Mouse (Mus musculus) gastrocnemius, adult 2 months (tissue): ENCODE data around the gene Agpat1. TPM values are rescaled to one million over a fixed set of nuclear protein-coding genes. Genes with fewer than 3 reads are reported as not detected.

ENCODE experiments used
- DNase-seq: peaks from one replicate; pipeline ENCODE4 v3.0.0; 2022
- H3K27ac ChIP-seq: fragments of 200-600 bp; 2 replicates; pipeline ENCODE4 v1.8.1; 2022; ENCODE audit warnings: mild to moderate bottlenecking
- H3K4me3 ChIP-seq: fragments of 200-600 bp; 2 replicates; pipeline ENCODE4 v1.8.1; 2022; ENCODE audit warnings: mild to moderate bottlenecking, moderate library complexity
- CTCF ChIP-seq: fragments of 200-600 bp; IDR thresholded peaks from 2 replicates; pipeline ENCODE4 v1.8.1; 2022; ENCODE audit warnings: antibody characterized with exemption, mild to moderate bottlenecking, moderate library complexity
- intact Hi-C: fragments of 180-260 bp; cut with DNase I; formaldehyde crosslinking; loops from one replicate; pipeline ENCODE4 v1.15.1; 2025
- total RNA-seq, 2 experiments: library from RNA; stranded (reverse); gene quantifications; 2 replicates each; pipeline ENCODE4 v1.2.3; 2021

The Agpat1 gene
- total RNA-seq, 2 experiments from 2014 or later = 75.6 to 75.7 TPM

- H3K27ac ChIP-seq = peak overlapping the region; percentile 91
- peak; percentile 45 for DNase-seq
- TF ChIP-seq CTCF = no peak
These were observed 41.9 kb downstream of the Agpat1 start for GRCm38 (mm10) chr17:34645831-34646511.

GRCm38 (mm10) chr17:34646906-34647787 lies 43.1 kb downstream of the Agpat1 start, which contains the start of gene Atf6b:
Gene Atf6b (plus strand): TSS chr17:34647146.
- H3K4me3 ChIP-seq = peak within 1 kb of the TSS; percentile 94
- H3K27ac ChIP-seq = peak within 1 kb of the TSS; percentile 92
- TF ChIP-seq CTCF = no peak
- intact Hi-C loops = loop anchor here (10.0 kb wide), 1 partner anchor 188 kb away; the partner anchor contains the start of genes Dxo and Stk19
- DNase-seq = peak; percentile 98

More at GRCm38 (mm10) chr17:34645831-34646511, 41.9 kb downstream of the Agpat1 start:
- intact Hi-C loops = loop anchor here (10.0 kb wide), 1 partner anchor 189 kb away; the partner anchor contains the start of genes Dxo and Stk19
- peak overlapping the region; percentile 94 for H3K4me3 ChIP-seq

- no peak for TF ChIP-seq CTCF
- intact Hi-C loops = loop anchor here (10.0 kb wide), 1 partner anchor 186 kb away; the partner anchor contains the start of genes Dxo and Stk19
- H3K27ac ChIP-seq = no peak overlapping the region
- H3K4me3 ChIP-seq = peak overlapping the region; percentile 94
- DNase-seq = peak; percentile 16
These were observed 44.3 kb downstream of the Agpat1 start for GRCm38 (mm10) chr17:34648141-34648890.

GRCm38 (mm10) chr17:34649106-34649864 lies 45.2 kb downstream of the Agpat1 start:
- no peak for TF ChIP-seq CTCF
- DNase-seq = no peak
- no peak overlapping the region for H3K27ac ChIP-seq
- H3K4me3 ChIP-seq = no peak overlapping the region
- intact Hi-C loops = loop anchor here (10.0 kb wide), 1 partner anchor 186 kb away; the partner anchor contains the start of genes Dxo and Stk19

DNA sequence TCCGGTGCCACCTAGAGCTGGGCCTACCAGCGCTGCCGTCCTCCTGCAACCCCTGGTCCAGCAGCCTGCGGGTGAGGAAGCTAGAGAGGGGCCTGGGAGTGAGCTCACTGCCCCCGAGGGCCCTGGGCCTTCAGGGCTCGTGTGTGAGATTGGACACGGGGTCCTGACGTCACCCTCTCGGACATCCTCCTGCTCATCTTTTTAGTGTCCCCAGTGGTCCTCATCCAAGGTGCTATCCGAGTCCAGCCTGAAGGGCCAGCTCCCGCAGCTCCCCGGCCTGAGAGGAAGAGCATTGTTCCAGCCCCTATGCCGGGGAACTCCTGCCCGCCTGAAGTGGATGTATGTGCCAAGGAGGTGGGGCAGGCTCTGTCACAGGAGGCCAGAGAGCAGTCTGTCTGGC lies 46.7 kb downstream of the Agpat1 start:
- Histone ChIP-seq H3K27ac (no peak overlapping the region), H3K4me3 (no peak overlapping the region)
- TF ChIP-seq CTCF = no peak
- no peak for DNase-seq
- intact Hi-C loops = no loop called here

GRCm38 (mm10) chr17:34651507-34652221 lies 47.6 kb downstream of the Agpat1 start:
- H3K27ac ChIP-seq = no peak overlapping the region
- intact Hi-C loops = no loop called here
- peak; percentile 61 for TF ChIP-seq CTCF
- H3K4me3 ChIP-seq = no peak overlapping the region
- peak; percentile 66 for DNase-seq

DNA sequence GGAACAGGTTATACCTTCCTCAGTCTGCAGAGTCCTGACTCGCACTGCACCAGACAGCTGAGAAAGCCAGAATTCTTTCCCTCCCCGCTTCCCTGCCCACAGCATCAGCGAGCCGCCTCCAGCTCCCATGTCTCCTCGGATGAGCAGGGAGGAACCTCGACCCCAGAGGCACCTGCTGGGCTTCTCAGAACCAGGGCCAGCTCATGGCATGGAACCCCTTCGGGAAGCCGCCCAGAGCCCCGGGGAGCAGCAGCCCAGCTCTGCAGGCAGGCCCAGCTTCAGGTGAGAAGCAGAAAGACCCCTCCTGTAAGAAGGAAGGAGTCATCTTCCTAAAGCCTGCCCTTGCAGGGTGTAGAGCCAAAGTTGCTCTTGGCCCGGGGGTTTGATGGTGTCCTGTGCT lies 48.5 kb downstream of the Agpat1 start:
- no peak for TF ChIP-seq CTCF
- Histone ChIP-seq H3K27ac (no peak overlapping the region), H3K4me3 (no peak overlapping the region)
- peak; percentile 23 for DNase-seq
- intact Hi-C loops = no loop called here

- TF ChIP-seq CTCF = no peak
- Histone ChIP-seq H3K4me3 (no peak overlapping the region), H3K27ac (no peak overlapping the region)
- no peak for DNase-seq
- intact Hi-C loops = no loop called here
These were observed 48.9 kb downstream of the Agpat1 start for GRCm38 (mm10) chr17:34652985-34653384.

DNA sequence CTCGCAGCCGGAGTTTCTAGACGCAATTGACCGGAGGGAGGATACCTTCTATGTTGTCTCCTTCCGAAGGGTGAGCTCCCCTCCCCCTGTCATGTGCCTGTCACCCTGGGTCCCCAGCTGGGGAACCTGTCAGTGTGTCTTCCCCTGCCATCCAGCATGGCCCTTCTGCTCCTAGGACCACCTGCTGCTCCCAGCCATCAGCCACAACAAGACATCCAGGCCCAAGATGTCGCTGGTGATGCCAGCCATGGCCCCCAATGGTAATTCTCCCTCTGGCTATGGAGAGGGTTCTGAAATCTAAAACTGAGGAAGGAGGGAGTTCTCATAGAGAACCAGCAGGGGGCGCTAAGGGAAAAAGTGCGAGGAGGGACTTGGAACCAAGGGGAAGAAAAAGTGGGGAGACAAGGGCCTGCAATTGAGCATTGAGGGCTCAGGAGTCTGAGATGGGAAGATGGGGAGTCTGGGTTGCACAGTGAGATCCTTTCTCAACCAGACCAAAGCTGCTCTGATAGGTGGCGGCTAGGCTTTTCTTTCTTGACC lies 49.8 kb downstream of the Agpat1 start:
- H3K27ac ChIP-seq = peak overlapping the region; percentile 86
- intact Hi-C loops = loop anchor here (1.0 kb wide), 1 partner anchor 59 kb away; no protein-coding TSS in a partner anchor
- TF ChIP-seq CTCF = peak; percentile 86
- DNase-seq = peak; percentile 68
- H3K4me3 ChIP-seq = no peak overlapping the region

- Histone ChIP-seq H3K4me3 (no peak overlapping the region), H3K27ac (peak overlapping the region; percentile 86)
- DNase-seq = peak; percentile 60
- no peak for TF ChIP-seq CTCF
- intact Hi-C loops = loop anchor here (1.0 kb wide), 1 partner anchor 59 kb away; no protein-coding TSS in a partner anchor
These were observed 50.3 kb downstream of the Agpat1 start for GRCm38 (mm10) chr17:34654392-34654791.
